Mouse (Mus musculus) CH12.LX (cell line): Measurements from ENCODE around the gene Sergef. TPM values are rescaled to one million over a fixed set of nuclear protein-coding genes. Genes with fewer than 3 reads are reported as not detected.

Experiments
- DNase-seq: peaks from one replicate; pipeline ENCODE4 v3.0.0-alpha.2; 2013; ENCODE audit errors: extremely low read depth
- H3K27ac ChIP-seq: 2 replicates; pipeline ENCODE4 v1.5.1; 2012; ENCODE audit warnings: low read depth, mild to moderate bottlenecking, control low read depth, moderate library complexity; ENCODE audit not compliant: insufficient read depth
- H3K27me3 ChIP-seq: replicated peaks from 2 replicates; pipeline ENCODE3; 2012; ENCODE audit warnings: inconsistent platforms
- H3K36me3 ChIP-seq, 2 experiments: replicated peaks in 1 of 2; 2 replicates each; pipeline versions ENCODE3 to v1.6.1; 2012; ENCODE audit warnings: inconsistent platforms in 1 of 2, low read length in 1 of 2, mild to moderate bottlenecking in 1 of 2, mixed read lengths in 1 of 2, moderate library complexity in 1 of 2; ENCODE audit not compliant: control insufficient read depth in 1 of 2, insufficient read depth in 1 of 2
- H3K4me1 ChIP-seq, 2 experiments: 2 replicates each; pipeline ENCODE4 v1.6.1; 2012; ENCODE audit warnings: inconsistent platforms in 1 of 2, moderate library complexity in 1 of 2; ENCODE audit not compliant: insufficient read depth in 2 of 2, control insufficient read depth in 1 of 2
- H3K4me2 ChIP-seq: 2 replicates; pipeline ENCODE4 v1.6.1; 2012; ENCODE audit warnings: low read depth, mild to moderate bottlenecking, control low read depth; ENCODE audit not compliant: poor library complexity, insufficient read depth, severe bottlenecking
- H3K4me3 ChIP-seq, 3 experiments: fragments of 150-350 bp in 1 of 3; sonication (generic) in 1 of 3; replicated peaks in 1 of 3; 2 replicates each; pipeline versions ENCODE3 to v1.5.1; 2011 to 2012; ENCODE audit warnings: low read depth in 2 of 3, low read length in 2 of 3, mild to moderate bottlenecking in 2 of 3, moderate library complexity in 2 of 3, control low read depth in 1 of 3, improper control_type of control experiment in 1 of 3, inconsistent platforms in 1 of 3, mixed read lengths in 1 of 3; ENCODE audit not compliant: poor library complexity in 1 of 3
- H3K79me2 ChIP-seq: replicated peaks from 2 replicates; pipeline ENCODE4 v1.6.1; 2012; ENCODE audit warnings: mild to moderate bottlenecking, moderate library complexity; ENCODE audit not compliant: control insufficient read depth, poor library complexity, insufficient read depth, severe bottlenecking; ENCODE audit errors: extremely low read depth
- H3K9ac ChIP-seq: 2 replicates; pipeline ENCODE4 v1.6.1; 2012; ENCODE audit warnings: low read depth, mild to moderate bottlenecking, control low read depth, moderate library complexity; ENCODE audit not compliant: insufficient read depth
- H3K9me3 ChIP-seq: replicated peaks from 2 replicates; pipeline ENCODE3; 2012; ENCODE audit warnings: low read length, inconsistent platforms, mixed read lengths
- BHLHE40 ChIP-seq: IDR thresholded peaks from 2 replicates; pipeline ENCODE4 v1.6.1; 2011; ENCODE audit warnings: mild to moderate bottlenecking, low read depth, low read length, improper control_type of control experiment
- CHD1 ChIP-seq: IDR thresholded peaks from 2 replicates; pipeline ENCODE4 v1.6.1; 2012; ENCODE audit warnings: low read depth, low read length, improper control_type of control experiment, inconsistent platforms
- CHD2 ChIP-seq: IDR thresholded peaks from 2 replicates; pipeline ENCODE4 v1.6.1; 2011; ENCODE audit warnings: low read length, improper control_type of control experiment
- CTCF ChIP-seq, 2 experiments: IDR thresholded peaks in 1 of 2; conservative IDR thresholded peaks in 1 of 2; 2 replicates each; pipeline ENCODE4 v1.5.1; 2011 to 2012; ENCODE audit warnings: low read depth in 2 of 2, low read length in 2 of 2, improper control_type of control experiment in 1 of 2, inconsistent platforms in 1 of 2, mild to moderate bottlenecking in 1 of 2, moderate library complexity in 1 of 2
- E2F4 ChIP-seq: IDR thresholded peaks from 2 replicates; pipeline ENCODE4 v1.6.1; 2011; ENCODE audit warnings: low read depth, low read length, improper control_type of control experiment; ENCODE audit not compliant: insufficient replicate concordance
- ELF1 ChIP-seq: IDR thresholded peaks from 2 replicates; pipeline ENCODE4 v1.6.1; 2014; ENCODE audit warnings: low read depth, mild to moderate bottlenecking, inconsistent platforms, low read length, improper control_type of control experiment
- EP300 ChIP-seq: IDR thresholded peaks from 2 replicates; pipeline ENCODE4 v1.6.1; 2011; ENCODE audit warnings: low read length, improper control_type of control experiment
- ETS1 ChIP-seq: conservative IDR thresholded peaks from 2 replicates; pipeline ENCODE4 v1.6.1; 2012; ENCODE audit warnings: low read depth, mild to moderate bottlenecking, inconsistent platforms, low read length, improper control_type of control experiment, moderate library complexity
- IRF4 ChIP-seq: IDR thresholded peaks from 2 replicates; pipeline ENCODE4 v1.6.1; 2014; ENCODE audit warnings: low read depth, mild to moderate bottlenecking, inconsistent platforms, low read length, improper control_type of control experiment
- KAT2A ChIP-seq: IDR thresholded peaks from 2 replicates; pipeline ENCODE4 v1.6.1; 2012; ENCODE audit warnings: low read length, improper control_type of control experiment, inconsistent platforms; ENCODE audit not compliant: insufficient replicate concordance
- MAX ChIP-seq: IDR thresholded peaks from 2 replicates; pipeline ENCODE4 v1.6.1; 2011; ENCODE audit warnings: low read length, improper control_type of control experiment
- MAZ ChIP-seq: IDR thresholded peaks from 2 replicates; pipeline ENCODE4 v1.6.1; 2012; ENCODE audit warnings: low read depth, mild to moderate bottlenecking, inconsistent platforms, low read length, improper control_type of control experiment, moderate library complexity
- MEF2A ChIP-seq: IDR thresholded peaks from 2 replicates; pipeline ENCODE4 v1.6.1; 2014; ENCODE audit warnings: low read depth, mild to moderate bottlenecking, inconsistent platforms, low read length, improper control_type of control experiment, borderline replicate concordance
- MXI1 ChIP-seq: IDR thresholded peaks from 2 replicates; pipeline ENCODE4 v1.6.1; 2011; ENCODE audit warnings: mild to moderate bottlenecking, low read depth, low read length, improper control_type of control experiment
- NRF1 ChIP-seq: IDR thresholded peaks from 2 replicates; pipeline ENCODE4 v1.6.1; 2014; ENCODE audit warnings: low read depth, mild to moderate bottlenecking, inconsistent platforms, low read length, improper control_type of control experiment, moderate library complexity
- PAX5 ChIP-seq: IDR thresholded peaks from 2 replicates; pipeline ENCODE4 v1.6.1; 2012; ENCODE audit warnings: low read length, inconsistent platforms, mixed read lengths
- POLR2A ChIP-seq: IDR thresholded peaks from 2 replicates; pipeline ENCODE4 v1.6.1; 2011; ENCODE audit warnings: low read depth, mild to moderate bottlenecking, improper control_type of control experiment, low read length
- RAD21 ChIP-seq: IDR thresholded peaks from 2 replicates; pipeline ENCODE4 v1.6.1; 2011; ENCODE audit warnings: low read depth, mild to moderate bottlenecking, low read length, improper control_type of control experiment, moderate library complexity
- RCOR1 ChIP-seq: conservative IDR thresholded peaks from 2 replicates; pipeline ENCODE4 v1.6.1; 2012; ENCODE audit warnings: low read depth, mild to moderate bottlenecking, inconsistent platforms, low read length, improper control_type of control experiment
- SIN3A ChIP-seq: IDR thresholded peaks from 2 replicates; pipeline ENCODE4 v1.6.1; 2012; ENCODE audit warnings: low read length, improper control_type of control experiment, inconsistent platforms
- SMC3 ChIP-seq: IDR thresholded peaks from 2 replicates; pipeline ENCODE4 v1.6.1; 2011; ENCODE audit warnings: low read depth, low read length, improper control_type of control experiment
- TBP ChIP-seq: conservative IDR thresholded peaks from 2 replicates; pipeline ENCODE4 v1.6.1; 2011; ENCODE audit warnings: low read depth, low read length, improper control_type of control experiment
- TCF12 ChIP-seq: IDR thresholded peaks from 2 replicates; pipeline ENCODE4 v1.6.1; 2014; ENCODE audit warnings: low read depth, mild to moderate bottlenecking, inconsistent platforms, low read length, improper control_type of control experiment
- UBTF ChIP-seq: IDR thresholded peaks from 2 replicates; pipeline ENCODE4 v1.6.1; 2012; ENCODE audit warnings: low read depth, mild to moderate bottlenecking, inconsistent platforms, low read length, improper control_type of control experiment, moderate library complexity
- USF1 ChIP-seq: IDR thresholded peaks from 2 replicates; pipeline ENCODE4 v1.6.1; 2014; ENCODE audit warnings: low read depth, mild to moderate bottlenecking, inconsistent platforms, low read length, improper control_type of control experiment
- USF2 ChIP-seq: conservative IDR thresholded peaks from 2 replicates; pipeline ENCODE4 v1.6.1; 2011; ENCODE audit warnings: low read depth, low read length, improper control_type of control experiment
- ZC3H11A ChIP-seq: IDR thresholded peaks from 2 replicates; pipeline ENCODE4 v1.6.1; 2012; ENCODE audit warnings: low read depth, mild to moderate bottlenecking, inconsistent platforms, low read length, improper control_type of control experiment
- ZMIZ1 ChIP-seq: IDR thresholded peaks from 2 replicates; pipeline ENCODE4 v1.6.1; 2012; ENCODE audit warnings: low read depth, mild to moderate bottlenecking, inconsistent platforms, low read length, improper control_type of control experiment
- ZNF384 ChIP-seq: IDR thresholded peaks from 2 replicates; pipeline ENCODE4 v1.6.1; 2012; ENCODE audit warnings: low read depth, low read length, improper control_type of control experiment, inconsistent platforms
- dilution Hi-C: fragments of 300-500 bp; cut with MboI; formaldehyde crosslinking; loops from 2 replicates; pipeline ENCODE4 v1.14.3; 2020; ENCODE audit warnings: low sequenced_read_pairs; ENCODE audit not compliant: extremely low pct_unique_long_range_greater_than_20kb, extremely low pct_ligation_motif_present
- in situ Hi-C: fragments of 300-500 bp; cut with MboI; formaldehyde crosslinking; loops from 3 replicates; pipeline ENCODE4 v1.14.3; 2019; ENCODE audit warnings: low sequenced_read_pairs, low pct_ligation_motif_present, low pct_unique_long_range_greater_than_20kb, mixed read lengths
- polyA plus RNA-seq: library from polyadenylated mRNA; unstranded; fragments of >175 nt; gene quantifications from 2 replicates; pipeline ENCODE4 v1.2.1, GENCODE M21; 2012; ENCODE audit warnings: low read depth; ENCODE audit not compliant: insufficient read length
- total RNA-seq, 2 experiments: library from RNA; depleted of rRNA; stranded (reverse); fragments of 300-350 nt in 1 of 2; fragments of >200 nt in 1 of 2; gene quantifications; 2 replicates each; pipeline ENCODE4 v1.2.3; 2012 to 2014

Gene Sergef
- total and polyA plus RNA-seq, 3 experiments: 13.0 to 18.0 (median 14.1) TPM

DNA sequence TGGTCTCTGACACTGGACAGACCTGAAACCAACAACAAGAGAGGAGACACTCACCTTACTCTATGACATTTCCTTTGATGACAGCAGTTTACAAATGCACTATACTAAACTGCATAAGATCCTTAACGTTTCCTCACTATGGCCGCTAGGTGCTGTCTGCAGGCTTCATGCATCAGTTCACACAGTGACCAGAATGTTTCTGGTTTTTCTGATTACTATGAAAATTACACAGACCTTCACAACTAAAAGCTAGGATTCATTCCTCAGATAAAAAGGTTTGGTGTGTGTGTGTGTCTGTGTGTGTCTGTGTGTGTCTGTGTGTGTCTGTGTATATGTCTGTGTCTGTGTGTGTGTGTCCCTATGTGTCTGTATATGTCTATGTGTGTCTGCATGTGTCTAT lies 63.7 kb downstream of the Sergef start:
- Histone ChIP-seq H3K4me2 (no peak overlapping the region), H3K9me3 (no peaks in the 10 kb centered on the region), H3K9ac (no peak overlapping the region), H3K79me2 (no peaks in the 10 kb centered on the region), H3K36me3 (peaks cover 0 to 31% of the 10 kb centered on the region in 2 experiments), H3K27ac (no peak overlapping the region), H3K4me1 (peaks cover 16 to 51% of the 10 kb centered on the region in 2 experiments), H3K4me3 (no peak overlapping the region), H3K27me3 (no peaks in the 10 kb centered on the region)
- dilution Hi-C loops: no loop called here
- TF ChIP-seq SMC3: peak; percentile 16; the same call in 1 of the 2 replicates
- TF ChIP-seq MAX: no peak
- no peak for TF ChIP-seq TCF12
- peak; percentile 31 to 51; a peak in 2 of 4 replicates for TF ChIP-seq CTCF (conservative IDR thresholded peaks at IDR 0.05 in 1 of 2, IDR thresholded peaks at IDR 0.05 in 1 of 2; ENCODE audit: low read depth in 2 of 2, low read length in 2 of 2)
- no peak for DNase-seq
- in situ Hi-C loops: no loop called here

DNA sequence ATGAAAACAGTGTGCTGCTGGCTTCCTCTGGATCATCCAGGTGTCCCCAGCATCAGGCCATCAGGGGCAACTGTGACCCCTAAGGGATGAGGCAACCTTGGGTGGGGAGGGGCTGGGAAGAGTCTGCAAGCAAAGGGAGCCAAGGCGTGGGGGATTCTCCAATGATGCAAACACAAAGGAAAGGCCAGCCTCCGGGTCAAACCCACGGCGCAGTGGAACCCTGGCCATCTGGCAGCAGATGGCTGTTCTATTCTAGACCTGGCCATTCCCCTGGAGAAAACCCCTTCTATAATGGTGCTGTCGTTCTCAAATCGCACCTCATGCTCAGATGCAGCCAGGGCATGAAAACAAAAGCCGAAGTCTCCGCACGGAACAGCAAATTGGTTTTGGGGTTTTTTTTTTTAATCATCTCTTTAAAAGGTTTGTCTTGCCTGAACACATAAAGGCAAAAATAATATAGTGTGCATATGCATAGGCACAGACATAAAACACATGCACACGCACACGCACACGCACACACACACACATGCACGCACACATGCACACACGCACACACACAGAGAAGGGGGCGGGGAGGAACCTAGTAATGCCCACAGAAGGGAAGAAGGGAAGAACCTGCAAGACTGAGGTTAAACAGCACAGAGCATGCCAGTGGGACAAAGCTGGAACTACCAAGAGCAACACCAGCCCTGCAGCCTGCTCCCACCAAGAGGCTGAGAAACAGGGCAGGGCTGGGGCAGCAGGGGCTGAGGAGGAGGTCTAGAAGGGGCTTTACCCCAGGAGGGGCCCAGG lies 66.6 kb downstream of the Sergef start:
- H3K79me2 ChIP-seq: no peaks in the 10 kb centered on the region
- peak overlapping the region; percentile 21 for H3K9ac ChIP-seq
- peaks cover 16 to 39% of the 10 kb centered on the region in 2 experiments for H3K4me1 ChIP-seq
- peaks cover 0 to 26% of the 10 kb centered on the region in 2 experiments for H3K36me3 ChIP-seq
- TF ChIP-seq SMC3: no peak
- TF ChIP-seq POLR2A: no peak
- TF ChIP-seq IRF4: no peak
- no peak for TF ChIP-seq TBP
- no peak for TF ChIP-seq E2F4
- no peak for TF ChIP-seq USF1
- TF ChIP-seq ZC3H11A: no peak
- TF ChIP-seq MAX: no peak
- TF ChIP-seq MEF2A: peak; percentile 89
- no peak for TF ChIP-seq ELF1
- no peak for TF ChIP-seq UBTF
- TF ChIP-seq CTCF (conservative IDR thresholded peaks at IDR 0.05 in 1 of 2, IDR thresholded peaks at IDR 0.05 in 1 of 2; ENCODE audit: low read depth in 2 of 2, low read length in 2 of 2): no peak
- no peak for TF ChIP-seq NRF1
- TF ChIP-seq SIN3A: no peak
- no peak for TF ChIP-seq BHLHE40
- TF ChIP-seq CHD1: peak; percentile 25; the same call in 1 of the 2 replicates
- peak; percentile 21; the same call in 1 of the 2 replicates for TF ChIP-seq EP300
- no peak for TF ChIP-seq KAT2A
- TF ChIP-seq PAX5: no peak
- TF ChIP-seq ZNF384: no peak
- TF ChIP-seq MXI1: peak; percentile 23; the same call in 1 of the 2 replicates
- no peak for TF ChIP-seq ZMIZ1
- no peak for TF ChIP-seq MAZ
- TF ChIP-seq USF2: no peak
- TF ChIP-seq RAD21: no peak
- TF ChIP-seq ETS1: peak; percentile 49; the same call in 1 of the 2 replicates
- no peak for TF ChIP-seq RCOR1
- no peak for TF ChIP-seq CHD2
- TF ChIP-seq TCF12: peak; percentile 85
- H3K27me3 ChIP-seq: no peaks in the 10 kb centered on the region
- dilution Hi-C loops (no loop called here), in situ Hi-C loops (no loop called here)
- H3K27ac ChIP-seq: peak overlapping the region; percentile 37; the same call in 1 of the 2 replicates
- H3K4me2 ChIP-seq: peak overlapping the region; percentile 67; the same call in 1 of the 2 replicates
- peak; percentile 47 for DNase-seq
- H3K4me3 ChIP-seq: no peak overlapping the region
- H3K9me3 ChIP-seq: peaks cover under 1% of the 10 kb centered on the region
